Mouse (Mus musculus): Measurements from ENCODE around the gene Ccn1. TPM values are rescaled to one million over a fixed set of nuclear protein-coding genes. Genes with fewer than 3 reads are reported as not detected.

Ccn1 gene
- polyA plus RNA-seq, 1 experiment from 2014 or later = 3.5 TPM

DNA sequence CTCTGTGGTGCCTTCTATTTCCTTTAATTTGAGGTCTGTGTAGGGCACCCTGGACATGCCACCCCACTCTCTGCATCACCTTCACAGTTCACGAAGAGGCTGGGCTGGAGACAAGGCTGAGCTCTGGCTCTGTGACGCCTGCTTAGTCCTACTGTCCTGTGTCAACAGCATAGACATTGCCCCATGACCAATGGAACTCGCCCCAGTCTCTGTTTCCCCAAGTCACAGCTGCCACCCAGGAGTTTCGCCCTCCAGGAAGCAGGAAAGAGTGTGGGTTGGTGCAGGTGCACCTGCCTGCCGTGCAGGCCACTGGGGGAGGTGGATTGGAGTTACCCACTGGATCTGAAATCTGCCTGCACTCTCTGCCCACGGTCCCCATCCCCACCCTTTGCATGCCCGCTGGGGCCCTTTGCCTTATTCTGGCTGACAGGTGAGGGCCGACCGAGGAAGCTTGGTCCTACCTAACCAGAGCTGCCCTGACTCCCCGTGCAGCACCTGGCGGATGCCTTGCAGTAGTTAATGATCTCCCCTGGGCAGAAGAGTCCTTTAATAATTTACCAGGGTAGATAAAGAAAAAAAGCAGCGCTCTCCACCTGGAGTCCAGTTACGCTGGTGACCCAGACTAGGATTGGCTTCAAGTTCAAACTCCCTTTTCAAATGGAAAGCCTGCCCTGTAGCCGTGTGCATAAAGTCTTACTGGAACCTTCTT, 15.6 kb downstream of the Ccn1 start:
- H3K4me2 ChIP-seq (ENCODE audit: low read depth, low read length) = peak overlapping the region; percentile 48
- no peaks in the 10 kb centered on the region for H3K27me3 ChIP-seq (ENCODE audit: insufficient read depth, low read length)
- peak; percentile 39 for DNase-seq
- peaks cover 4% of the 10 kb centered on the region for H3K4me1 ChIP-seq (ENCODE audit: insufficient read depth)
- TF ChIP-seq EP300 (IDR thresholded peaks at IDR 0.05; ENCODE audit: low read depth) (no peak), CTCF (IDR thresholded peaks at IDR 0.05; ENCODE audit: low read depth) (no peak)
- H3K36me3 ChIP-seq (replicated peaks; ENCODE audit: insufficient read depth, low read length) = no peaks in the 10 kb centered on the region
- H3K4me3 ChIP-seq (ENCODE audit: low read depth, low read length) = no peak overlapping the region
- no peak overlapping the region for H3K27ac ChIP-seq (ENCODE audit: low read depth)
- no peak overlapping the region for H3K9ac ChIP-seq (replicated peaks)
- WGBS (ENCODE audit: insufficient replicate concordance) = 54% methylated on average over 14 of the region's 14 CpGs
- H3K9me3 ChIP-seq (ENCODE audit: low read length) = no peaks in the 10 kb centered on the region
- peak; percentile 91 for ATAC-seq

GRCm38 (mm10) chr3:145632888-145633287, 16.9 kb downstream of the Ccn1 start:
- H3K9me3 ChIP-seq (ENCODE audit: low read length) = no peaks in the 10 kb centered on the region
- no peaks in the 10 kb centered on the region for H3K27me3 ChIP-seq (ENCODE audit: insufficient read depth, low read length)
- H3K4me1 ChIP-seq (ENCODE audit: insufficient read depth) = peaks cover 4% of the 10 kb centered on the region
- TF ChIP-seq EP300 (IDR thresholded peaks at IDR 0.05; ENCODE audit: low read depth) (no peak), CTCF (IDR thresholded peaks at IDR 0.05; ENCODE audit: low read depth) (no peak)
- H3K27ac ChIP-seq (ENCODE audit: low read depth) = no peak overlapping the region
- H3K36me3 ChIP-seq (replicated peaks; ENCODE audit: insufficient read depth, low read length) = no peaks in the 10 kb centered on the region
- no peak overlapping the region for H3K9ac ChIP-seq (replicated peaks)
- H3K4me3 ChIP-seq (ENCODE audit: low read depth, low read length) = no peak overlapping the region
- ATAC-seq (no peak), DNase-seq (no peak)
- no peak overlapping the region for H3K4me2 ChIP-seq (ENCODE audit: low read depth, low read length)
- WGBS (ENCODE audit: insufficient replicate concordance) = 44% methylated on average over 6 of the region's 6 CpGs

GRCm38 (mm10) chr3:145628643-145629042, 21.1 kb downstream of the Ccn1 start:
- TF ChIP-seq EP300 (IDR thresholded peaks at IDR 0.05; ENCODE audit: low read depth) = no peak
- no peak for TF ChIP-seq CTCF (IDR thresholded peaks at IDR 0.05; ENCODE audit: low read depth)
- DNase-seq = no peak

GRCm38 (mm10) chr3:145627830-145628229, 22.0 kb downstream of the Ccn1 start:
- no peak overlapping the region for H3K27ac ChIP-seq (ENCODE audit: low read depth)
- H3K36me3 ChIP-seq (replicated peaks; ENCODE audit: insufficient read depth, low read length) = no peaks in the 10 kb centered on the region
- no peak overlapping the region for H3K4me2 ChIP-seq (ENCODE audit: low read depth, low read length)
- WGBS (ENCODE audit: insufficient replicate concordance) = 74% methylated on average over 3 of the region's 3 CpGs
- no peak overlapping the region for H3K4me3 ChIP-seq (ENCODE audit: low read depth, low read length)
- no peaks in the 10 kb centered on the region for H3K27me3 ChIP-seq (ENCODE audit: insufficient read depth, low read length)
- DNase-seq (no peak), ATAC-seq (no peak)
- H3K4me1 ChIP-seq (ENCODE audit: insufficient read depth) = peaks cover 5% of the 10 kb centered on the region; the same call in 1 of the 2 replicates
- no peak overlapping the region for H3K9ac ChIP-seq (replicated peaks)
- H3K9me3 ChIP-seq (ENCODE audit: low read length) = no peaks in the 10 kb centered on the region
- TF ChIP-seq EP300 (IDR thresholded peaks at IDR 0.05; ENCODE audit: low read depth) (no peak), CTCF (IDR thresholded peaks at IDR 0.05; ENCODE audit: low read depth) (peak; percentile 57)

More at GRCm38 (mm10) chr3:145628643-145629042, 21.1 kb downstream of the Ccn1 start:
- H3K27ac ChIP-seq (ENCODE audit: low read depth) = no peak overlapping the region
- H3K9ac ChIP-seq (replicated peaks) = no peak overlapping the region
- ATAC-seq = no peak
- no peaks in the 10 kb centered on the region for H3K27me3 ChIP-seq (ENCODE audit: insufficient read depth, low read length)
- H3K4me3 ChIP-seq (ENCODE audit: low read depth, low read length) = no peak overlapping the region
- no peaks in the 10 kb centered on the region for H3K36me3 ChIP-seq (replicated peaks; ENCODE audit: insufficient read depth, low read length)
- 65% methylated on average over 5 of the region's 5 CpGs for WGBS (ENCODE audit: insufficient replicate concordance)
- H3K4me1 ChIP-seq (ENCODE audit: insufficient read depth) = peaks cover 5% of the 10 kb centered on the region; the same call in 1 of the 2 replicates
- H3K4me2 ChIP-seq (ENCODE audit: low read depth, low read length) = no peak overlapping the region
- no peaks in the 10 kb centered on the region for H3K9me3 ChIP-seq (ENCODE audit: low read length)

- DNase-seq (no peak), ATAC-seq (peak; percentile 87)
- peak overlapping the region; percentile 44; the same call in 1 of the 2 replicates for H3K27ac ChIP-seq (ENCODE audit: low read depth)
- TF ChIP-seq EP300 (IDR thresholded peaks at IDR 0.05; ENCODE audit: low read depth) (no peak), CTCF (IDR thresholded peaks at IDR 0.05; ENCODE audit: low read depth) (no peak)
- 73% methylated on average over 1 of the region's 1 CpGs for WGBS (ENCODE audit: insufficient replicate concordance)
- H3K9me3 ChIP-seq (ENCODE audit: low read length) = no peaks in the 10 kb centered on the region
- H3K4me3 ChIP-seq (ENCODE audit: low read depth, low read length) = no peak overlapping the region
- peaks cover 5% of the 10 kb centered on the region; the same call in 1 of the 2 replicates for H3K4me1 ChIP-seq (ENCODE audit: insufficient read depth)
- no peaks in the 10 kb centered on the region for H3K27me3 ChIP-seq (ENCODE audit: insufficient read depth, low read length)
- H3K9ac ChIP-seq (replicated peaks) = no peak overlapping the region
- H3K4me2 ChIP-seq (ENCODE audit: low read depth, low read length) = no peak overlapping the region
- H3K36me3 ChIP-seq (replicated peaks; ENCODE audit: insufficient read depth, low read length) = no peaks in the 10 kb centered on the region
These were observed 23.7 kb downstream of the Ccn1 start for GRCm38 (mm10) chr3:145626063-145626462.

- WGBS (ENCODE audit: insufficient replicate concordance) = 68% methylated on average over 9 of the region's 9 CpGs
- Histone ChIP-seq H3K27ac (ENCODE audit: low read depth) (peak overlapping the region; percentile 44; the same call in 1 of the 2 replicates), H3K9me3 (ENCODE audit: low read length) (no peaks in the 10 kb centered on the region), H3K4me1 (ENCODE audit: insufficient read depth) (peaks cover 5% of the 10 kb centered on the region; the same call in 1 of the 2 replicates), H3K4me3 (ENCODE audit: low read depth, low read length) (no peak overlapping the region), H3K27me3 (ENCODE audit: insufficient read depth, low read length) (no peaks in the 10 kb centered on the region), H3K9ac (replicated peaks) (no peak overlapping the region), H3K36me3 (replicated peaks; ENCODE audit: insufficient read depth, low read length) (no peaks in the 10 kb centered on the region), H3K4me2 (ENCODE audit: low read depth, low read length) (no peak overlapping the region)
- ATAC-seq (no peak), DNase-seq (no peak)
- no peak for TF ChIP-seq CTCF (IDR thresholded peaks at IDR 0.05; ENCODE audit: low read depth)
- no peak for TF ChIP-seq EP300 (IDR thresholded peaks at IDR 0.05; ENCODE audit: low read depth)
These were observed 24.2 kb downstream of the Ccn1 start for GRCm38 (mm10) chr3:145625546-145625945.

Data from liver, postnatal 0 days (tissue).